Mouse (Mus musculus) C2C12 (cell line): ENCODE results near the gene Pnpla2. TPM values are rescaled to one million over a fixed set of nuclear protein-coding genes. Genes with fewer than 3 reads are reported as not detected.
A peak's percentile ranks its signal among the peaks of the same experiment; 100 is the strongest.

Experiments used
- H3K27me3 ChIP-seq: one replicate; pipeline ENCODE4 v1.6.1; 2011; ENCODE audit not compliant: control insufficient read depth, insufficient read depth, insufficient read length
- H3K36me3 ChIP-seq: one replicate; pipeline ENCODE4 v1.6.1; 2011; ENCODE audit not compliant: control insufficient read depth, insufficient read depth
- H3K4me3 ChIP-seq: one replicate; pipeline ENCODE4 v1.5.1; 2011; ENCODE audit warnings: mild to moderate bottlenecking, control low read depth; ENCODE audit not compliant: poor library complexity, insufficient read depth, severe bottlenecking
- H3K79me2 ChIP-seq: one replicate; pipeline ENCODE4 v1.6.1; 2011; ENCODE audit not compliant: control insufficient read depth, insufficient read depth
- H3K79me3 ChIP-seq: one replicate; pipeline ENCODE4 v1.6.1; 2011; ENCODE audit warnings: low read depth, control low read depth
- H3ac ChIP-seq: one replicate; pipeline ENCODE3; 2011; ENCODE audit warnings: low read depth; ENCODE audit not compliant: control insufficient read depth, insufficient read length
- CEBPB ChIP-seq: IDR thresholded peaks from one replicate; pipeline ENCODE4 v1.6.1; 2011; ENCODE audit warnings: low read depth, mild to moderate bottlenecking, control low read depth, moderate library complexity
- CTCF ChIP-seq: IDR thresholded peaks from one replicate; pipeline ENCODE4 v1.5.1; 2011; ENCODE audit not compliant: control insufficient read depth, insufficient read depth, insufficient read length
- FOSL1 ChIP-seq: IDR thresholded peaks from one replicate; pipeline ENCODE4 v1.8.0; 2011; ENCODE audit warnings: mild to moderate bottlenecking, low read length; ENCODE audit not compliant: poor library complexity, insufficient read depth, severe bottlenecking
- MAX ChIP-seq: IDR thresholded peaks from one replicate; pipeline ENCODE4 v1.6.1; 2011; ENCODE audit warnings: mild to moderate bottlenecking, control low read depth
- MYOD1 ChIP-seq: IDR thresholded peaks from one replicate; pipeline ENCODE4 v1.6.1; 2011; ENCODE audit warnings: low read depth; ENCODE audit not compliant: control insufficient read depth, insufficient read length
- MYOG ChIP-seq: IDR thresholded peaks from one replicate; pipeline ENCODE4 v1.6.1; 2011; ENCODE audit not compliant: control insufficient read depth, insufficient read length; ENCODE audit errors: extremely low read depth
- USF1 ChIP-seq: IDR thresholded peaks from one replicate; pipeline ENCODE4 v1.6.1; 2011; ENCODE audit warnings: low read depth, mild to moderate bottlenecking, control low read depth, moderate library complexity
- polyA plus RNA-seq: library from polyadenylated mRNA; unstranded; fragments of >200 nt; fragmentation: generic; extraction: Trizol; gene quantifications from one replicate; pipeline ENCODE4 v1.2.1, GENCODE M21; 2012; ENCODE audit warnings: missing spikeins

Pnpla2 gene
- polyA plus RNA-seq, 1 experiment, result 32.8 TPM

- Histone ChIP-seq H3ac (peak within 1 kb of the TSS; percentile 97), H3K27me3 (no peaks in the 10 kb centered on the region), H3K36me3 (peaks cover 27% of the 10 kb centered on the region), H3K79me2 (peaks cover 55% of the 10 kb centered on the region), H3K4me3 (peak within 1 kb of the TSS; percentile 69), H3K79me3 (peaks cover 22% of the 10 kb centered on the region)
- no peak for TF ChIP-seq FOSL1
- no peak for TF ChIP-seq CTCF
- peak; percentile 29 for TF ChIP-seq MAX
These were observed 12.4 kb downstream of the Pnpla2 start, which contains the start of gene Cd151 for GRCm38 (mm10) chr7:141467230-141468030. Cd151 (plus strand) TSS chr7:141467392.

GRCm38 (mm10) chr7:141468164-141468521 lies 13.1 kb downstream of the Pnpla2 start:
- peak overlapping the region; percentile 69 for H3K4me3 ChIP-seq
- peaks cover 33% of the 10 kb centered on the region for H3K36me3 ChIP-seq
- H3K79me2 ChIP-seq, result peaks cover 62% of the 10 kb centered on the region
- H3K79me3 ChIP-seq, result peaks cover 27% of the 10 kb centered on the region
- TF ChIP-seq FOSL1, result no peak
- TF ChIP-seq MYOG, result no peak
- no peak for TF ChIP-seq MAX
- no peak for TF ChIP-seq USF1
- no peak for TF ChIP-seq CTCF
- no peak for TF ChIP-seq CEBPB
- no peak for TF ChIP-seq MYOD1
- H3ac ChIP-seq, result peak overlapping the region; percentile 44
- H3K27me3 ChIP-seq, result no peaks in the 10 kb centered on the region

GRCm38 (mm10) chr7:141468522-141469211 lies 13.7 kb downstream of the Pnpla2 start:
- Histone ChIP-seq H3K79me3 (peaks cover 30% of the 10 kb centered on the region), H3ac (peak overlapping the region; percentile 44), H3K79me2 (peaks cover 67% of the 10 kb centered on the region), H3K27me3 (no peaks in the 10 kb centered on the region), H3K36me3 (peaks cover 33% of the 10 kb centered on the region), H3K4me3 (peak overlapping the region; percentile 69)
- TF ChIP-seq MYOG (no peak), FOSL1 (peak; percentile 46), MYOD1 (peak; percentile 47), MAX (peak; percentile 60)

GRCm38 (mm10) chr7:141469352-141469751 lies 14.4 kb downstream of the Pnpla2 start:
- H3K4me3 ChIP-seq, result peak overlapping the region; percentile 31
- no peak for TF ChIP-seq MYOD1
- H3K36me3 ChIP-seq, result peaks cover 33% of the 10 kb centered on the region
- no peaks in the 10 kb centered on the region for H3K27me3 ChIP-seq
- peaks cover 74% of the 10 kb centered on the region for H3K79me2 ChIP-seq
- peaks cover 35% of the 10 kb centered on the region for H3K79me3 ChIP-seq
- H3ac ChIP-seq, result peak overlapping the region; percentile 21

GRCm38 (mm10) chr7:141469901-141470636 lies 15.1 kb downstream of the Pnpla2 start:
- Histone ChIP-seq H3K4me3 (peak overlapping the region; percentile 31), H3K27me3 (no peaks in the 10 kb centered on the region), H3K79me2 (peaks cover 81% of the 10 kb centered on the region), H3K36me3 (peaks cover 33% of the 10 kb centered on the region), H3K79me3 (peaks cover 41% of the 10 kb centered on the region), H3ac (no peak overlapping the region)
- no peak for TF ChIP-seq MYOD1
- TF ChIP-seq FOSL1, result no peak
- no peak for TF ChIP-seq MAX
- no peak for TF ChIP-seq CEBPB
- no peak for TF ChIP-seq CTCF
- TF ChIP-seq USF1, result no peak

GRCm38 (mm10) chr7:141470637-141470944 lies 15.6 kb downstream of the Pnpla2 start:
- TF ChIP-seq MAX (no peak), FOSL1 (no peak), MYOG (no peak)
- no peak overlapping the region for H3K4me3 ChIP-seq
- no peak overlapping the region for H3ac ChIP-seq
- H3K27me3 ChIP-seq, result no peaks in the 10 kb centered on the region
- H3K79me2 ChIP-seq, result peaks cover 86% of the 10 kb centered on the region
- peaks cover 41% of the 10 kb centered on the region for H3K79me3 ChIP-seq
- peaks cover 33% of the 10 kb centered on the region for H3K36me3 ChIP-seq
